Mouse (Mus musculus) ES-Bruce4 (cell line): Measurements from ENCODE around the gene Dock7.

ENCODE experiments used
- CTCF ChIP-seq: IDR thresholded peaks from one replicate; pipeline ENCODE4 v1.8.1; 2011; ENCODE audit warnings: low read depth, low read length
- POLR2A ChIP-seq: IDR thresholded peaks from one replicate; pipeline ENCODE4 v1.8.1; 2011; ENCODE audit warnings: low read length; ENCODE audit not compliant: insufficient read depth

DNA sequence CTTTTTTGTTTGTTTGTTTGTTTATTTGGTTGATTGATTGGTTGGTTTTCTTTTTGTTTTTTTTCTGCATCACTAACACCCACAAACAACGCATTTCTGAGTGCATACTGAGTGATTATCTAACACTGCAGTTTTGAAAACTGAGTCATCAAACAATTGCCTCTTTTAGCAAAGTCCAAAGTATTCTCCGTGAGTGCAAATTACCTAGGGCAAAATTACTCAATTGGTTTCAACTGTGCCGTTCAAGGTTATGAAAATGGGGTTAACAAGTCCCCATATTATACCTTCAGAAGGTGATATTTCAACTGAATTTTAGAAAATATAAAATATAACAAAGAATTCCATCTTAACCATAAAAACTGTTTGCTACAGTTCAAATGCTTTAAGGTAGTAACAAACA is 74.2 kb downstream of the Dock7 start:
- TF ChIP-seq CTCF (no peak), POLR2A (no peak)
